Mouse (Mus musculus): ENCODE measurements at regions not wholly inside any gene's neighbourhood (a gene's known extent, or its start where the extent isn't known, plus 50 kb on each side); places are given as distances from the start of the nearest gene placed in this dataset.
"Not testable (repeated sequence)": the region's sequence is repeated elsewhere in the genome, so short reads cannot be mapped to it uniquely, and the experiment has no call there.

DNA sequence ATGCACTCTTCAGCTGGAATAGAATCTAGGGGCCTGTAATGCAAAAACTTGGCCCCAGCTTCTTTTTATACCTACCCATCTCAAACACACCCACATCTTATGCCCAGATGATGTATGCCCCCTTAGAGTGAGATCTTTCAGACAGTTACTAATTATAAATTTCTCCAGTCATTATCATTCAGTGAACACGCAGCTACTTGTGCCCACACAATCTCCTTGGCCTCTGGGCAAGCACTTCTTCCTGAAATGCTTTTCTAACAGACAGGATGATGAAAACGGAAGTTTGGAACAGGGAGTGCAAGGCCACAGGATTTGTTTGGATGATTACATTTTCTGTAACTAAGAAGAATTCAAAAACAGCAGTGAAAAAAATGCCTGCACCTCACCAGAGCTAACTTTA, 100.4 kb upstream of the Pdc start:
- Histone ChIP-seq H3K4me2 (ENCODE audit: low read length) (no peak overlapping the region), H3K9me3 (replicated peaks; ENCODE audit: control insufficient read depth, low read length) (no peaks in the 10 kb centered on the region), H3K4me3 (ENCODE audit: low read depth, low read length) (no peak overlapping the region), H3K9ac (ENCODE audit: low read length) (no peak overlapping the region), H3K27me3 (replicated peaks; ENCODE audit: control insufficient read depth, insufficient read depth, low read length) (no peaks in the 10 kb centered on the region), H3K27ac (ENCODE audit: low read depth, low read length) (no peak overlapping the region), H3K36me3 (ENCODE audit: control insufficient read depth, insufficient read depth, low read length) (no peaks in the 10 kb centered on the region), H3K4me1 (ENCODE audit: control insufficient read depth, insufficient read depth, low read length) (no peaks in the 10 kb centered on the region)
- WGBS: 82% methylated on average over 2 of the region's 2 CpGs
- no peak for DNase-seq (ENCODE audit: low spot score)
- no peak for ATAC-seq

DNA sequence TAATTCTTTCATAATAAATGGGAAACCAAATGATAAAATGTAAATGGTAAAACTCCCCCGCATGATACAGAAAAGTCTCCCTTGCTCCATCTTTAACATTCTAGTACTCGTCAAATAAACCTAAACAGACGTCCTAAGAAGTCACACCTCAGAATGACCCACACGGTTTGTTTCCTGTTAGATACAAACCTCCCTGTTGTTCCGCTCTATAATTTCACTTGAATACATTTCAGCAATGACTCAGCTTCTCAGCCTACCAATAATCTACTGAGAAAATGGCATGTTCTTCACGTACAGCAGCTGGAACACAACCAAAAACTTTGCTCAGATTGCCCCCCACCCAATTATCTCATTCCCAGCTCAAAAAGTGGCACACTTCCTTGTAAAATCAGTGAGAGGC, 93.7 kb upstream of the Pdc start:
- no peak for ATAC-seq
- no peak overlapping the region for H3K27ac ChIP-seq (ENCODE audit: low read depth, low read length)
- no peaks in the 10 kb centered on the region for H3K4me1 ChIP-seq (ENCODE audit: control insufficient read depth, insufficient read depth, low read length)
- H3K9ac ChIP-seq (ENCODE audit: low read length): no peak overlapping the region
- no peaks in the 10 kb centered on the region for H3K27me3 ChIP-seq (replicated peaks; ENCODE audit: control insufficient read depth, insufficient read depth, low read length)
- no peaks in the 10 kb centered on the region for H3K9me3 ChIP-seq (replicated peaks; ENCODE audit: control insufficient read depth, low read length)
- 80% methylated on average over 6 of the region's 6 CpGs for WGBS
- DNase-seq (ENCODE audit: low spot score): no peak
- H3K4me2 ChIP-seq (ENCODE audit: low read length): no peak overlapping the region
- no peaks in the 10 kb centered on the region for H3K36me3 ChIP-seq (ENCODE audit: control insufficient read depth, insufficient read depth, low read length)
- H3K4me3 ChIP-seq (ENCODE audit: low read depth, low read length): no peak overlapping the region

DNA sequence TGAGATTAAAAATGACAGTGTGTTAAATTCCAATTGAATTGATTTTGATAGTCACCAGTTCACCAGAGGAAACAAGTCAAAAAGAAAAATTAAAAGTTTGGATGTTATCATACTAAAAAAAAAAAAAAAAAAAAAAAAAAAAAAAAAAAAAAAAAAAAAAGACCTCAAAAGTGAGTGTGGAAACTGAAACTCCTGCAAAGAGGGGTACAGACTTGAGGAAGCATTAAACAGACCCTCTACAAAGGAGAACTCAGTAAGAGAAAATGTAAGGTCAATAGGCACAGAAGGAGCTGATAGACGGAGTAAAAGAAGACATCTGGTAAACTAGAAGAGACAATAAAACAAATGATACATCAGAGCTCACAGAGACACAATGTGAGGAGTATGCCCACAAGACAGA, 79.7 kb upstream of the Pdc start:
- H3K36me3 ChIP-seq (ENCODE audit: control insufficient read depth, insufficient read depth, low read length); H3K27me3 ChIP-seq (replicated peaks; ENCODE audit: control insufficient read depth, insufficient read depth, low read length); ATAC-seq; H3K27ac ChIP-seq (ENCODE audit: low read depth, low read length); DNase-seq (ENCODE audit: low spot score); H3K4me2 ChIP-seq (ENCODE audit: low read length); H3K4me1 ChIP-seq (ENCODE audit: control insufficient read depth, insufficient read depth, low read length); H3K9ac ChIP-seq (ENCODE audit: low read length); H3K9me3 ChIP-seq (replicated peaks; ENCODE audit: control insufficient read depth, low read length); H3K4me3 ChIP-seq (ENCODE audit: low read depth, low read length): not testable (repeated sequence)
- WGBS: 94% methylated on average over 1 of the region's 1 CpGs

DNA sequence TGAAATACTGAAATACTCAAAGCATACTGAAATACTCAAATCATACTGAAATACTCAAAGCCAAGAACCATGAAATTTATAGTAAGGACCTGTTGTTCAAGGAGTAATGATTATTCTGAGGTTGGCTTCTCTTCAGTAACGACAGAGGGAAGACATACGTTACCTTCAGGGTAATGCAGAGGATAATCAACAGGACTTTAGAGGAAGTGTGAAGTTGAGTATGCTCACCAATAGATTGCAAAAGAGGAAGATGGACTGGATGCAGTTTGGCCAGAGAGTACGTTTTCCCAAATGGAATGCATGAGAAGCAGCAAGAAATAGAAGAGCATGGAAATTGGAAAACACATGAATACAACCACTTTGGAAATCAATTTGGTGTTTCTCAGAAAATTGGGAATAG, 79.1 kb upstream of the Pdc start:
- 90% methylated on average over 3 of the region's 3 CpGs for WGBS
- no peak overlapping the region for H3K27ac ChIP-seq (ENCODE audit: low read depth, low read length)
- H3K9me3 ChIP-seq (replicated peaks; ENCODE audit: control insufficient read depth, low read length): no peaks in the 10 kb centered on the region
- no peaks in the 10 kb centered on the region for H3K4me1 ChIP-seq (ENCODE audit: control insufficient read depth, insufficient read depth, low read length)
- no peak overlapping the region for H3K9ac ChIP-seq (ENCODE audit: low read length)
- no peak overlapping the region for H3K4me3 ChIP-seq (ENCODE audit: low read depth, low read length)
- H3K4me2 ChIP-seq (ENCODE audit: low read length): no peak overlapping the region
- no peaks in the 10 kb centered on the region for H3K36me3 ChIP-seq (ENCODE audit: control insufficient read depth, insufficient read depth, low read length)
- DNase-seq (ENCODE audit: low spot score): no peak
- H3K27me3 ChIP-seq (replicated peaks; ENCODE audit: control insufficient read depth, insufficient read depth, low read length): no peaks in the 10 kb centered on the region
- no peak for ATAC-seq

DNA sequence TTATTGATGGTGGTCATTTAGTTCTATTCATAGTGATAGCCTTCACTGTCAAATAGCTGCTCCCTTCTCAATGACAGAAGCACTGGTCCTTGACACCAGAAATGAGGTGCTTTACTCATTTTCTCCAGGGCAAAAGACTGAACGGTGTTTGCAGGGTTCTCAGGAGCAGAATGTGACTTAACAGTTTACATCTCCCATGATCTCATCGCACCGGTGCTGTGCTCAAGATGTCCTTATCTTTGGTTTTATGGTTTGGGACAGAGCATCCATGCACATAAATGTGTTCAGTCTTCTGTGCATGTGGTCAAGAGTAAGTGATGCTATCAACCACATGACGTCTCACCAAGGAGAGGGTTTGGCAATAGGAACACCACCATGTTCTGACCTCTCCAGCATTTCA, 78.1 kb upstream of the Pdc start:
- Histone ChIP-seq H3K9ac (ENCODE audit: low read length) (no peak overlapping the region), H3K4me3 (ENCODE audit: low read depth, low read length) (no peak overlapping the region), H3K36me3 (ENCODE audit: control insufficient read depth, insufficient read depth, low read length) (no peaks in the 10 kb centered on the region), H3K9me3 (replicated peaks; ENCODE audit: control insufficient read depth, low read length) (no peaks in the 10 kb centered on the region), H3K4me2 (ENCODE audit: low read length) (no peak overlapping the region), H3K27me3 (replicated peaks; ENCODE audit: control insufficient read depth, insufficient read depth, low read length) (no peaks in the 10 kb centered on the region), H3K27ac (ENCODE audit: low read depth, low read length) (no peak overlapping the region), H3K4me1 (ENCODE audit: control insufficient read depth, insufficient read depth, low read length) (no peaks in the 10 kb centered on the region)
- ATAC-seq: no peak
- 94% methylated on average over 4 of the region's 4 CpGs for WGBS
- no peak for DNase-seq (ENCODE audit: low spot score)

DNA sequence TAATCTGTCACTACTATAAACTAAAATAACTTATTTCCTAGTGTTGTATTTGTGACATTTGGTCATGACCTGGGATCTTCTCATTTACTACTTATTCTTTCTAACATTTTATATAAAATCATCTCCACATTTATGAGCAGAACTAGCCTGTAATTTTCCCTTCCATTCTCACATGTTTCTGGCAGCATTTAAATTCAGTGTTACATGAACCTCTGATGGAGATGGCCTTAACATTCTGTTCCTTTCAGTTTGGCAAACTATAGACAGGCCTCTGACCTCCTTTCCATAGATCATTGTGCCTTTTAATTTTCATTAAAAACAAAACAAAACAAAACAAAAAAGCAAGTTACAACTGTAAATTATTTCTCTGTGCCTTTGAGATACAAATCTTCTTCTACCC, 77.1 kb upstream of the Pdc start:
- Histone ChIP-seq H3K4me3 (ENCODE audit: low read depth, low read length) (no peak overlapping the region), H3K4me1 (ENCODE audit: control insufficient read depth, insufficient read depth, low read length) (no peaks in the 10 kb centered on the region), H3K4me2 (ENCODE audit: low read length) (no peak overlapping the region), H3K27ac (ENCODE audit: low read depth, low read length) (no peak overlapping the region), H3K36me3 (ENCODE audit: control insufficient read depth, insufficient read depth, low read length) (no peaks in the 10 kb centered on the region), H3K9me3 (replicated peaks; ENCODE audit: control insufficient read depth, low read length) (no peaks in the 10 kb centered on the region), H3K9ac (ENCODE audit: low read length) (no peak overlapping the region), H3K27me3 (replicated peaks; ENCODE audit: control insufficient read depth, insufficient read depth, low read length) (no peaks in the 10 kb centered on the region)
- DNase-seq (ENCODE audit: low spot score) (no peak), ATAC-seq (no peak)

DNA sequence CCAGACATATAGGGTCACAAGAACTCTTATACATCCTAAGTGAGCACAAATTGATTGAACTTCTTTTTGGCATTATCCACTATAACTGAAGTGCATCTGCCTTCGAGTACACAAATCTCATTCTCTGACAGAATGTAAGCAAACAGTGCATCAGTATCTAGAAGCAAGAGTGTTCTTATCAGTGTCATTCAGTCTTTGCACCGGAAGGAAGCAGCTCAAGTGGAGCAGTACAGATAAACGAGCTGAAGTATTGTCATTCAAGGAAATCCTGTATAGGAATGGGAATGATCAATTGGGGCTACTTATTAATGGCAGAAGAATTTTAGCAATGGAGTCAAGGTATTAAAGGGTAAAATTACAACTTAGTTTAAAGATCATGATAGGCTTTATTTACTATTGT, 74.3 kb upstream of the Pdc start:
- Histone ChIP-seq H3K36me3 (ENCODE audit: control insufficient read depth, insufficient read depth, low read length) (no peaks in the 10 kb centered on the region), H3K4me2 (ENCODE audit: low read length) (no peak overlapping the region), H3K9ac (ENCODE audit: low read length) (no peak overlapping the region), H3K27me3 (replicated peaks; ENCODE audit: control insufficient read depth, insufficient read depth, low read length) (no peaks in the 10 kb centered on the region), H3K4me1 (ENCODE audit: control insufficient read depth, insufficient read depth, low read length) (no peaks in the 10 kb centered on the region), H3K9me3 (replicated peaks; ENCODE audit: control insufficient read depth, low read length) (no peaks in the 10 kb centered on the region), H3K4me3 (ENCODE audit: low read depth, low read length) (no peak overlapping the region), H3K27ac (ENCODE audit: low read depth, low read length) (no peak overlapping the region)
- WGBS: 76% methylated on average over 3 of the region's 3 CpGs
- ATAC-seq: no peak
- no peak for DNase-seq (ENCODE audit: low spot score)

DNA sequence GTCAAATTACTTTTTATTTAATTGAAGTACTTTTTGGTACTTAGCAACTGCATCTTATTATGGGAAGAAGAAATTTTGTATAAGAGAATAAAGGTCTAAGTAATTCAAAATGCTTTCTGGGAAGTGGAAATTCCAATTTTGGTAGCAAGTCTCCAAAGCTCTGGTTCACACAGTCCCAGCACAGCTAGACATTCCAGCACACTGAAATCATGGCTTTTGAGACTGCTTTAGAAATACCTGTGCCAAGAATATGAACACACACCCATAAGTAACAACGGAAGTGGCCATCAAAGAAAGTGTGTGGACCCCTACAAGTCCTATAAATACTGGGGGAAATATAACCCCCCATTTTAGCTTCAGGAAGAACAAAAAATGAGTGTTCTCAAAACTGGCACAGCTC, 67.8 kb upstream of the Pdc start:
- 94% methylated on average over 1 of the region's 1 CpGs for WGBS
- no peak for ATAC-seq
- H3K9ac ChIP-seq (ENCODE audit: low read length): no peak overlapping the region
- no peaks in the 10 kb centered on the region for H3K9me3 ChIP-seq (replicated peaks; ENCODE audit: control insufficient read depth, low read length)
- no peaks in the 10 kb centered on the region for H3K27me3 ChIP-seq (replicated peaks; ENCODE audit: control insufficient read depth, insufficient read depth, low read length)
- H3K4me3 ChIP-seq (ENCODE audit: low read depth, low read length): no peak overlapping the region
- no peak overlapping the region for H3K4me2 ChIP-seq (ENCODE audit: low read length)
- no peaks in the 10 kb centered on the region for H3K36me3 ChIP-seq (ENCODE audit: control insufficient read depth, insufficient read depth, low read length)
- no peak for DNase-seq (ENCODE audit: low spot score)
- H3K27ac ChIP-seq (ENCODE audit: low read depth, low read length): no peak overlapping the region
- no peaks in the 10 kb centered on the region for H3K4me1 ChIP-seq (ENCODE audit: control insufficient read depth, insufficient read depth, low read length)

DNA sequence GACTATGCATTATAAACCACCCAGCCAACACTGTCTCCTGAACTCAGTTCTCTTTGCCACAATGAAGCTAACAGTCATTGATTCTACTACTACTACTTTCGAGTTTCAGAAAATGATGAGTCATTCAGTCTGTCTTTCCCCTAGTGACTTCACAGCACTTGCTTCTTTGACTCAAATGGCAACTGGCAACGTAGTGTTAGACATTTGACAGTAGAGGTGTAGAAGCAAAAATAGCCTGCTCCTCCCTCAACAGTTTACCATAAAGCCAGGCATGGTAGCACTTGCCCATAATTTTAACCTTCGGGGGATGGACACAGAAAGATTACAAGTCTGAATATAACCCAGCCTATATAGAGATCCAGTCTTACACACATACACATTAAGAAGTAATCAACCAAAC, 67.3 kb upstream of the Pdc start:
- no peak for ATAC-seq
- Histone ChIP-seq H3K4me3 (ENCODE audit: low read depth, low read length) (no peak overlapping the region), H3K4me1 (ENCODE audit: control insufficient read depth, insufficient read depth, low read length) (no peaks in the 10 kb centered on the region), H3K9me3 (replicated peaks; ENCODE audit: control insufficient read depth, low read length) (no peaks in the 10 kb centered on the region), H3K27me3 (replicated peaks; ENCODE audit: control insufficient read depth, insufficient read depth, low read length) (no peaks in the 10 kb centered on the region), H3K36me3 (ENCODE audit: control insufficient read depth, insufficient read depth, low read length) (no peaks in the 10 kb centered on the region), H3K9ac (ENCODE audit: low read length) (no peak overlapping the region), H3K4me2 (ENCODE audit: low read length) (no peak overlapping the region), H3K27ac (ENCODE audit: low read depth, low read length) (no peak overlapping the region)
- DNase-seq (ENCODE audit: low spot score): no peak
- 88% methylated on average over 3 of the region's 3 CpGs for WGBS

DNA sequence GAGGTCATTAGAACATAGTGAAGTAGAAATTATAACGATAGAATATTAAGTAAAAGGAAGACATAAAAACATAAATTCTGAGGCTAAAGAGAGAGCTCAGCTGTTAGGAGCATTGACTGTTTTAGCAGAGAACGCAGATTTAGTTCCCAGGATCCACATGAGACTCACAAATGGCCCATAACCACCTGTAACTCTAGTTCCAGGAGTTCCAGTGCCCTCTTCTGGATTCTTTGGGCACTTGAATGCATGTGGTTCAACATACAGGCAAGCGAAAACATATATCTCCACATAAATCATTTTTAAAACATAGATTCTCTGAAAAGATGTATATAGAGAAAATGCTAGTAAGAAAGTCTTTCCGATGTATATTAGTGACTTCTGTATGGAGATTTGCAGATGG, 61.6 kb upstream of the Pdc start:
- H3K27me3 ChIP-seq (replicated peaks; ENCODE audit: control insufficient read depth, insufficient read depth, low read length): no peaks in the 10 kb centered on the region
- H3K9me3 ChIP-seq (replicated peaks; ENCODE audit: control insufficient read depth, low read length): no peaks in the 10 kb centered on the region
- ATAC-seq (no peak), DNase-seq (ENCODE audit: low spot score) (no peak)
- H3K4me3 ChIP-seq (ENCODE audit: low read depth, low read length): no peak overlapping the region
- WGBS: 67% methylated on average over 4 of the region's 4 CpGs
- H3K9ac ChIP-seq (ENCODE audit: low read length): no peak overlapping the region
- no peaks in the 10 kb centered on the region for H3K36me3 ChIP-seq (ENCODE audit: control insufficient read depth, insufficient read depth, low read length)
- no peak overlapping the region for H3K27ac ChIP-seq (ENCODE audit: low read depth, low read length)
- H3K4me1 ChIP-seq (ENCODE audit: control insufficient read depth, insufficient read depth, low read length): no peaks in the 10 kb centered on the region
- no peak overlapping the region for H3K4me2 ChIP-seq (ENCODE audit: low read length)
